Mouse (Mus musculus) forebrain, embryonic 15.5 days (tissue): ENCODE data around the gene Sfi1. TPM values are rescaled to one million over a fixed set of nuclear protein-coding genes. Genes with fewer than 3 reads are reported as not detected.
"Not testable (repeated sequence)": the region's sequence is repeated elsewhere in the genome, so short reads cannot be mapped to it uniquely, and the experiment has no call there.

Experiments used
- ATAC-seq: fragments of 200-750 bp; cut with Nextera tagmentation; replicated peaks from 2 replicates; pipeline ENCODE4 v1.8.0; 2017; ENCODE audit warnings: mild to moderate bottlenecking, moderate TSS enrichment, moderate library complexity
- H3K27ac ChIP-seq: fragments of 300-500 bp; sonication (generic); replicated peaks from 2 replicates; pipeline ENCODE4 v1.5.1; 2015; ENCODE audit warnings: mild to moderate bottlenecking, inconsistent platforms
- H3K27me3 ChIP-seq: fragments of 300-500 bp; sonication (generic); 2 replicates; pipeline ENCODE4 v1.6.1; 2015; ENCODE audit warnings: inconsistent platforms
- H3K36me3 ChIP-seq: fragments of 300-500 bp; sonication (generic); 2 replicates; pipeline ENCODE4 v1.6.1; 2015; ENCODE audit warnings: mild to moderate bottlenecking, inconsistent platforms
- H3K4me1 ChIP-seq: fragments of 300-500 bp; sonication (generic); 2 replicates; pipeline ENCODE4 v1.6.1; 2015; ENCODE audit warnings: inconsistent platforms
- H3K4me2 ChIP-seq: fragments of 300-500 bp; sonication (generic); replicated peaks from 2 replicates; pipeline ENCODE4 v1.6.1; 2015; ENCODE audit warnings: mild to moderate bottlenecking, inconsistent platforms
- H3K4me3 ChIP-seq: fragments of 300-500 bp; sonication (generic); 2 replicates; pipeline ENCODE4 v1.5.1; 2015; ENCODE audit warnings: mild to moderate bottlenecking, inconsistent platforms
- H3K9ac ChIP-seq: fragments of 300-500 bp; sonication (generic); replicated peaks from 2 replicates; pipeline ENCODE4 v1.6.1; 2015; ENCODE audit warnings: mild to moderate bottlenecking, inconsistent platforms
- H3K9me3 ChIP-seq: fragments of 300-500 bp; sonication (generic); 2 replicates; pipeline ENCODE4 v1.6.1; 2016; ENCODE audit warnings: inconsistent platforms
- WGBS: fragments of 180-500 bp; shearing (Covaris S2); methylation state at CpG from one replicate; pipeline ENCODE4 v1.1.7; 2015; ENCODE audit warnings: mixed read lengths; 5-methylcytosine and 5-hydroxymethylcytosine counted together
- polyA plus RNA-seq: library from polyadenylated mRNA; unstranded; fragments of >200 nt; fragmentation: Nextera tagmentation; extraction: Ambion mirVana; gene quantifications from 2 replicates; pipeline ENCODE4 v1.2.1, GENCODE M21; 2015

Gene Sfi1
- polyA plus RNA-seq, 1 experiment from 2014 or later = 16.2 TPM

- Histone ChIP-seq H3K27me3 (no peaks in the 10 kb centered on the region), H3K27ac (no peak overlapping the region), H3K4me3 (no peak overlapping the region), H3K4me2 (no peak overlapping the region), H3K4me1 (no peaks in the 10 kb centered on the region), H3K9ac (no peak overlapping the region), H3K36me3 (no peaks in the 10 kb centered on the region; the same call in 1 of the 2 replicates), H3K9me3 (peaks cover 42% of the 10 kb centered on the region)
- 83% methylated on average over 3 of the region's 3 CpGs for WGBS
- ATAC-seq = no peak
Measured at GRCm38 (mm10) chr11:3106154-3106553, 87.1 kb downstream of the Sfi1 start.

- Histone ChIP-seq H3K27ac (no peak overlapping the region), H3K9me3 (peaks cover 38% of the 10 kb centered on the region), H3K27me3 (no peaks in the 10 kb centered on the region), H3K36me3 (no peaks in the 10 kb centered on the region; the same call in 1 of the 2 replicates), H3K9ac (no peak overlapping the region), H3K4me1 (no peaks in the 10 kb centered on the region), H3K4me2 (no peak overlapping the region), H3K4me3 (no peak overlapping the region)
- WGBS = 94% methylated on average over 21 of the region's 21 CpGs
- no peak for ATAC-seq
Measured at GRCm38 (mm10) chr11:3105261-3105731, 88.0 kb downstream of the Sfi1 start.

- not testable (repeated sequence) for H3K4me2 ChIP-seq, ATAC-seq, H3K36me3 ChIP-seq, H3K4me1 ChIP-seq, H3K27ac ChIP-seq, H3K27me3 ChIP-seq, H3K9ac ChIP-seq, H3K4me3 ChIP-seq
- 86% methylated on average over 20 of the region's 20 CpGs for WGBS
- peaks cover 42% of the 10 kb centered on the region for H3K9me3 ChIP-seq
Measured at GRCm38 (mm10) chr11:3104501-3105260, 88.6 kb downstream of the Sfi1 start.

- no peak overlapping the region for H3K4me3 ChIP-seq
- no peak for ATAC-seq
- no peaks in the 10 kb centered on the region for H3K27me3 ChIP-seq
- H3K27ac ChIP-seq = no peak overlapping the region
- H3K4me2 ChIP-seq = no peak overlapping the region
- 56% methylated on average over 7 of the region's 7 CpGs for WGBS
- no peaks in the 10 kb centered on the region for H3K4me1 ChIP-seq
- peaks cover 42% of the 10 kb centered on the region for H3K9me3 ChIP-seq
- H3K36me3 ChIP-seq = no peaks in the 10 kb centered on the region; the same call in 1 of the 2 replicates
- no peak overlapping the region for H3K9ac ChIP-seq
Measured at GRCm38 (mm10) chr11:3103619-3104164, 89.6 kb downstream of the Sfi1 start.

GRCm38 (mm10) chr11:3102626-3103025, 90.6 kb downstream of the Sfi1 start:
- not testable (repeated sequence) for H3K27me3 ChIP-seq, H3K9ac ChIP-seq, H3K36me3 ChIP-seq, ATAC-seq, H3K4me3 ChIP-seq, H3K4me2 ChIP-seq, H3K27ac ChIP-seq, H3K4me1 ChIP-seq
- H3K9me3 ChIP-seq = peaks cover 42% of the 10 kb centered on the region
- 67% methylated on average over 7 of the region's 7 CpGs for WGBS

- H3K9me3 ChIP-seq = peaks cover 42% of the 10 kb centered on the region
- no peak overlapping the region for H3K27ac ChIP-seq
- H3K36me3 ChIP-seq = no peaks in the 10 kb centered on the region; the same call in 1 of the 2 replicates
- no peak for ATAC-seq
- no peak overlapping the region for H3K4me2 ChIP-seq
- H3K4me1 ChIP-seq = no peaks in the 10 kb centered on the region
- WGBS = 69% methylated on average over 10 of the region's 10 CpGs
- no peak overlapping the region for H3K4me3 ChIP-seq
- no peaks in the 10 kb centered on the region for H3K27me3 ChIP-seq
- H3K9ac ChIP-seq = no peak overlapping the region
Measured at GRCm38 (mm10) chr11:3101875-3102494, 91.3 kb downstream of the Sfi1 start.

- no peaks in the 10 kb centered on the region; the same call in 1 of the 2 replicates for H3K36me3 ChIP-seq
- no peak overlapping the region for H3K4me3 ChIP-seq
- H3K4me1 ChIP-seq = no peaks in the 10 kb centered on the region
- no peak overlapping the region for H3K4me2 ChIP-seq
- no peak overlapping the region for H3K27ac ChIP-seq
- no peak overlapping the region for H3K9ac ChIP-seq
- 74% methylated on average over 25 of the region's 25 CpGs for WGBS
- no peak for ATAC-seq
- H3K27me3 ChIP-seq = no peaks in the 10 kb centered on the region
- peaks cover 42% of the 10 kb centered on the region for H3K9me3 ChIP-seq
Measured at GRCm38 (mm10) chr11:3101072-3101874, 92.0 kb downstream of the Sfi1 start.

- not testable (repeated sequence) for ATAC-seq, H3K27ac ChIP-seq, H3K36me3 ChIP-seq, H3K4me2 ChIP-seq, H3K4me3 ChIP-seq, H3K9ac ChIP-seq, H3K4me1 ChIP-seq, H3K27me3 ChIP-seq
- 76% methylated on average over 12 of the region's 12 CpGs for WGBS
- H3K9me3 ChIP-seq = peaks cover 42% of the 10 kb centered on the region
Measured at GRCm38 (mm10) chr11:3100066-3100645, 93.1 kb downstream of the Sfi1 start.

Other genes starting within 250 kb of the Sfi1 start
- 46.2 and 54.3 TPM in 2 replicates for gene Eif4enif1, start 8.9 kb upstream of the Sfi1 start, polyA plus RNA-seq
- 249 and 257 TPM in 2 replicates for gene Drg1, start 73.0 kb upstream of the Sfi1 start, polyA plus RNA-seq
- gene Patz1, start 95.4 kb upstream of the Sfi1 start, polyA plus RNA-seq = 63.5 and 66.2 TPM in 2 replicates
- gene Pik3ip1, start 136.9 kb upstream of the Sfi1 start, polyA plus RNA-seq = 34.4 and 36.6 TPM in 2 replicates
- gene Limk2, start 215.7 kb upstream of the Sfi1 start, polyA plus RNA-seq = 98.1 and 103 TPM in 2 replicates